Mouse (Mus musculus) hindbrain, embryonic 12.5 days (tissue): ENCODE measurements at regions not wholly inside any gene's neighbourhood (a gene's known extent, or its start where the extent isn't known, plus 50 kb on each side); places are given as distances from the start of the nearest gene placed in this dataset.

Experiments
- ATAC-seq: fragments of 200-750 bp; cut with Nextera tagmentation; 2 replicates; pipeline ENCODE4 v1.8.0; 2017; ENCODE audit warnings: moderate TSS enrichment; ENCODE audit not compliant: low FRiP score
- H3K27ac ChIP-seq: fragments of 300-500 bp; sonication (generic); 2 replicates; pipeline ENCODE4 v1.5.1; 2016; ENCODE audit warnings: mild to moderate bottlenecking
- H3K27me3 ChIP-seq: fragments of 300-500 bp; sonication (generic); 2 replicates; pipeline ENCODE4 v1.6.1; 2016; ENCODE audit warnings: mild to moderate bottlenecking
- H3K36me3 ChIP-seq: fragments of 300-500 bp; sonication (generic); 2 replicates; pipeline ENCODE4 v1.6.1; 2016; ENCODE audit warnings: mild to moderate bottlenecking
- H3K4me1 ChIP-seq: fragments of 300-500 bp; sonication (generic); 2 replicates; pipeline ENCODE4 v1.6.1; 2016
- H3K4me2 ChIP-seq: fragments of 300-500 bp; sonication (generic); replicated peaks from 2 replicates; pipeline ENCODE4 v1.6.1; 2016; ENCODE audit warnings: mild to moderate bottlenecking
- H3K4me3 ChIP-seq: fragments of 300-500 bp; sonication (generic); 2 replicates; pipeline ENCODE4 v1.5.1; 2016; ENCODE audit warnings: mild to moderate bottlenecking
- H3K9ac ChIP-seq: fragments of 300-500 bp; sonication (generic); 2 replicates; pipeline ENCODE4 v1.6.1; 2016; ENCODE audit warnings: mild to moderate bottlenecking, moderate library complexity
- H3K9me3 ChIP-seq: fragments of 300-500 bp; sonication (generic); replicated peaks from 2 replicates; pipeline ENCODE4 v1.6.1; 2016; ENCODE audit warnings: mild to moderate bottlenecking
- WGBS: fragments of 180-500 bp; shearing (Covaris S2); methylation state at CpG from one replicate; pipeline ENCODE4 v1.1.7; 2016; 5-methylcytosine and 5-hydroxymethylcytosine counted together

DNA sequence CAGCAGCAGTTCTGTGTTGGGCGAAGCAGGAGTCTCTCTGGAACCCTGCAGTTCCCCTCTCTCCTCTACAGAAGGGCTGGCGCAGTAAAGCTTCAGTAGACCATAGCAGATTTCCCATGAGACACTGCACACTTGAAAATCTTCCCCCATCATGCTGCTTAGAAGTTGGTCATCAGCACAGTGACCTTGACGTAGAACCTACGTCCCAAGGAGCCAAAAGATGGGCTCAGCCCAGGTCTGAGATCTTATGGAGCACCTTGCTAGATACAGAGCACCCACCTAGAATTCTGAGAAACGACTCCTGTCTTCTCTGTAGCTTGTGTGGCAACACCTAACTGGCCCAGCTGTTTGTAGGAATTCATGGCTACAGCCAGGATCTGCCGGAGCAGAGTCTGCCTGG lies 51.7 kb upstream of the Hmga2 start:
- Histone ChIP-seq H3K36me3 (no peaks in the 10 kb centered on the region), H3K4me1 (no peaks in the 10 kb centered on the region), H3K4me2 (no peak overlapping the region), H3K9ac (no peak overlapping the region), H3K4me3 (no peak overlapping the region), H3K9me3 (no peaks in the 10 kb centered on the region), H3K27me3 (no peaks in the 10 kb centered on the region), H3K27ac (no peak overlapping the region)
- 86% methylated on average over 6 of the region's 6 CpGs for WGBS
- ATAC-seq = no peak

DNA sequence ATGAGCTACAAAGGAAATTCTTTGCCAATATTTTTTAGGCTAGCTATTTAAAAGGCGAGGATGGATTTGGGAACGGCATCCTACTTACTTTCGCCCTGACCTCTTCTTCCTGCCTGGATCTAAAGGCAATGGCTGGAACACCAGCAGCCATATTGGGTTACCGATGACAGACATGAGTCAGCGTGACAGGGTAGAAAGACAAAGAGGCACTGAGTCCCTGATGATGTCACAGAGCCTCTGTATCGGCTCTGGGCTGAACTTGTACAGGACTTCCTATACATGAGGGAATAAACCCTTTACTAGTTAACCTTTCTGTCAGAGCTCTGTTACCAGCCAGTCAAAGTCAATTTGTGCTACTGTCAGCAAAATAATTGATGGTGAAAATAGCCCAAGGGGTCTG lies 50.7 kb upstream of the Hmga2 start:
- Histone ChIP-seq H3K4me1 (no peaks in the 10 kb centered on the region), H3K27ac (no peak overlapping the region), H3K4me3 (no peak overlapping the region), H3K9me3 (no peaks in the 10 kb centered on the region), H3K9ac (no peak overlapping the region), H3K4me2 (no peak overlapping the region), H3K27me3 (no peaks in the 10 kb centered on the region), H3K36me3 (no peaks in the 10 kb centered on the region)
- ATAC-seq = no peak
- 68% methylated on average over 6 of the region's 6 CpGs for whole genome bisulfite sequencing
